Mouse (Mus musculus): ENCODE results near the gene Ppp4r1. TPM values are rescaled to one million over a fixed set of nuclear protein-coding genes. Genes with fewer than 3 reads are reported as not detected.

Gene Ppp4r1
- polyA plus RNA-seq, 1 experiment from 2014 or later: 32.5 TPM

DNA sequence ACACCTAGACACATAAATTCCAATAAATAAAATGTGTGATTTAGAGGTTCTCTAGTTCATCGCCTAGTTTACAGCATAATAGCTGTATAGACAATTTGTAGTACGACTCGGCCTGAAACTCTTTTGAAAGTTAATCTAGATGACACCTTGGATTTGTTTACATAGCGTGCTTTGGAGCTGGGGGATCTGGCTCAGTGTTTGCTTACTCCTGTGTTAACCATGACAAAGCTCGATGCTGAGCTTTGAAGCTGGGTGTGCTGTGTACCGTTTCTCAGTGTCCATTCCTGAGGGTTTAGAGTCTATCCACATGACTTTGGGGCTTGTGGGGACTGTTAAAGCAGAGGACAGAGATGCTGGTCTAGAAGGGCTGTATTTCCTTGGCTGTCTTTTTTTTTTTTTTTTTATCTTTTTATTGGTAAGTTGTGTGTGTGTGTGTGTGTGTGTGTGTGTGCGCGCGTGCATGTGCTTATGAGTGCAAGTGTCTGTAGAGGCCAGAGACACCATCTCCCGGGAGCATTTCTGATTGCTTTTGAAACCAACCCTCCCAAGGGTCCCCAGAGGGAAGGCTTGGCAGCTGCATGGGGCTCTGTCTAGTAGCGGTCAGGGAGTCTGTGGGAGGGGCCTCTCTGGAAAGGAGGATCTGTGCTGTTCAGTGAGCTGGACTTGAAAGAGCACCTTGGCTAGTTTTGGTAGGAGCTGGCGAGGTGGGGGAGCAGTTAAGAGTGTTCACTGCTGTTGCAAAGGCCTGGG is 6.3 kb downstream of the Ppp4r1 start:
- Histone ChIP-seq H3K27ac (no peak overlapping the region), H3K36me3 (ENCODE audit: insufficient read depth, low read length) (no peaks in the 10 kb centered on the region), H3K4me3 (replicated peaks; ENCODE audit: low read depth, low read length) (no peak overlapping the region), H3K9ac (ENCODE audit: low read depth, low read length) (no peak overlapping the region), H3K9me3 (replicated peaks; ENCODE audit: low read length) (no peaks in the 10 kb centered on the region), H3K4me1 (replicated peaks; ENCODE audit: insufficient read depth, low read length) (peaks cover 7% of the 10 kb centered on the region; the same call in 1 of the 2 replicates), H3K27me3 (ENCODE audit: insufficient read depth, low read length) (no peaks in the 10 kb centered on the region), H3K4me2 (ENCODE audit: low read length) (no peak overlapping the region)
- no peak for TF ChIP-seq CTCF (IDR thresholded peaks at IDR 0.05; ENCODE audit: low read depth)
- 53% methylated on average over 12 of the region's 12 CpGs for WGBS
- ATAC-seq (replicated peaks; ENCODE audit: low FRiP score, low read depth): 0 out of 2 replicates have a peak, but pooled peaks have one; percentile 57
- DNase-seq (ENCODE audit: low spot score): peak; percentile 43

DNA sequence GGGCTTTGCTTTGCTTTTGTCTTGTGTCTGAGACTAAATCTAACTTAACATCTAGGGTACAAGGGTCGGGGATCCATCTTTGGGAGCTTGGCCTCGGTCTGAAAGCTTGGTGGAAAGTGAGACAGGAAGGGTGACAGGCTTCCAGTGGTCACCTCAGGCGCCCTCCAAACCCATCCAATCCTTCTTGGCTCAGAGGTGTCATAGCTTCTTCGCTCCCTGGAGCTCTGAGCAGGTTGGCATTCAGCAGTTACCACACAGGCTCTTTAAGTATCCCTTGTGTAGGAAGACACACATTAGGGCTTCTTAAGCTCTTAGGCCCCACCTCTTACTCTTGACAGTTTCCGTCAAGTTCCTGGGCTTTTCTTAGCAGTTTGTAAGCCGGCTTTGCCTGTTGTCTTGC is 7.2 kb downstream of the Ppp4r1 start:
- Histone ChIP-seq H3K4me2 (ENCODE audit: low read length) (no peak overlapping the region), H3K36me3 (ENCODE audit: insufficient read depth, low read length) (no peaks in the 10 kb centered on the region), H3K27ac (no peak overlapping the region), H3K4me1 (replicated peaks; ENCODE audit: insufficient read depth, low read length) (peaks cover 4% of the 10 kb centered on the region; the same call in 1 of the 2 replicates), H3K9ac (ENCODE audit: low read depth, low read length) (no peak overlapping the region), H3K9me3 (replicated peaks; ENCODE audit: low read length) (no peaks in the 10 kb centered on the region), H3K4me3 (replicated peaks; ENCODE audit: low read depth, low read length) (no peak overlapping the region), H3K27me3 (ENCODE audit: insufficient read depth, low read length) (no peaks in the 10 kb centered on the region)
- ATAC-seq (replicated peaks; ENCODE audit: low FRiP score, low read depth) (no peak), DNase-seq (ENCODE audit: low spot score) (no peak)
- WGBS: 88% methylated on average over 6 of the region's 6 CpGs
- TF ChIP-seq CTCF (IDR thresholded peaks at IDR 0.05; ENCODE audit: low read depth): no peak

DNA sequence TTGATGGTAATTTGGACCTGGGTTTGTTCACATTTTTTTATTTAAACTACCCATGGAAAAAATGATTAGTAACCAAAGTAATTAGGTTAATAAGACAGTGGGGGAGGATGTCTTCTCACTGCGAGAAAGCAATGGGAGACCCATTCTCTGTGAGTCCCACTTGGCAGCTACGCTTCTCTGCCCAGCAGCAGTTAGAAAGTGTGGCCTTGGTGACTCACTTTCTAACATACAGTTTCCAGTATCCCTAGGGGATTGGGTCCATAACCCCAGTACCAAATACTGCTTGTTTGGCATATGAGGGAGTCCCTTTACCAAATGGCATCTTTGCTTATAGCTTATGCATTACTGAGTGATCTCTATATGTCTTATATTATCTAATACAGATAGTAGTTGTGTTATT is 8.8 kb downstream of the Ppp4r1 start:
- Histone ChIP-seq H3K4me1 (replicated peaks; ENCODE audit: insufficient read depth, low read length) (no peaks in the 10 kb centered on the region), H3K27ac (no peak overlapping the region), H3K27me3 (ENCODE audit: insufficient read depth, low read length) (no peaks in the 10 kb centered on the region), H3K36me3 (ENCODE audit: insufficient read depth, low read length) (no peaks in the 10 kb centered on the region), H3K9ac (ENCODE audit: low read depth, low read length) (no peak overlapping the region), H3K4me3 (replicated peaks; ENCODE audit: low read depth, low read length) (no peak overlapping the region), H3K9me3 (replicated peaks; ENCODE audit: low read length) (no peaks in the 10 kb centered on the region), H3K4me2 (ENCODE audit: low read length) (no peak overlapping the region)
- 58% methylated on average over 2 of the region's 2 CpGs for WGBS
- no peak for TF ChIP-seq CTCF (IDR thresholded peaks at IDR 0.05; ENCODE audit: low read depth)
- DNase-seq (ENCODE audit: low spot score) (no peak), ATAC-seq (replicated peaks; ENCODE audit: low FRiP score, low read depth) (no peak)

DNA sequence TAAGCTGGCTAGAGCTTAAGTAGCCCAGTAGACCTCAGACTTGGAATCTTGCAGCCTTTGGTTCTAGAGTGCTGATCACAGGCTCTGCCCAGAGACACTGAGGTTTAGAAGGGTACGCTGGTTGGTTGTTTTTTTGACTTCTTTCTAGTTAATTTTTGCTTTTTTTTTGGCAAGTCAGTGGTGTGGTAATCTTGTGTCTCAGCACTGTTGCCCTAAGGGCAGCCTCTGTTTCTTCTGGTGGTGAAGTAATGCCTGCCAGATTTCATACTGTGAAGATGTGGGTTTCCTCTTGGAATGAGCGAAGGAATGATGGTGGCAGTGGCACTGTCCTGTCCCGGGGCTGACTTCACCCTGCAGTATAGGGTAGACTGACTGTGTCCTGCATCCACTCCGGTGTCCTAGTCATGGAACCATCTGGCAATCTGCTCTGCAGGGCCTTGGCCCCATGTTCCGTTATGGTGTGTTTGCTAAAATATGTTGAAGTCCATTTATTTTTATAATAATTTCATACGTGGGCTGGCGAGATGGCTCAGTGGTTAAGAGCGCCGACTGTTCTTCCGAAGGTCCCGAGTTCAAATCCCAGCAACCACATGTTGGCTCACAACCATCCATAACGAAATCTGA is 11.0 kb downstream of the Ppp4r1 start:
- no peaks in the 10 kb centered on the region for H3K36me3 ChIP-seq (ENCODE audit: insufficient read depth, low read length)
- ATAC-seq (replicated peaks; ENCODE audit: low FRiP score, low read depth) (no peak), DNase-seq (ENCODE audit: low spot score) (no peak)
- no peak overlapping the region for H3K4me2 ChIP-seq (ENCODE audit: low read length)
- H3K27ac ChIP-seq: no peak overlapping the region
- no peaks in the 10 kb centered on the region for H3K27me3 ChIP-seq (ENCODE audit: insufficient read depth, low read length)
- 96% methylated on average over 12 of the region's 12 CpGs for WGBS
- H3K4me1 ChIP-seq (replicated peaks; ENCODE audit: insufficient read depth, low read length): no peaks in the 10 kb centered on the region
- no peaks in the 10 kb centered on the region for H3K9me3 ChIP-seq (replicated peaks; ENCODE audit: low read length)
- H3K4me3 ChIP-seq (replicated peaks; ENCODE audit: low read depth, low read length): no peak overlapping the region
- H3K9ac ChIP-seq (ENCODE audit: low read depth, low read length): no peak overlapping the region
- TF ChIP-seq CTCF (IDR thresholded peaks at IDR 0.05; ENCODE audit: low read depth): no peak

DNA sequence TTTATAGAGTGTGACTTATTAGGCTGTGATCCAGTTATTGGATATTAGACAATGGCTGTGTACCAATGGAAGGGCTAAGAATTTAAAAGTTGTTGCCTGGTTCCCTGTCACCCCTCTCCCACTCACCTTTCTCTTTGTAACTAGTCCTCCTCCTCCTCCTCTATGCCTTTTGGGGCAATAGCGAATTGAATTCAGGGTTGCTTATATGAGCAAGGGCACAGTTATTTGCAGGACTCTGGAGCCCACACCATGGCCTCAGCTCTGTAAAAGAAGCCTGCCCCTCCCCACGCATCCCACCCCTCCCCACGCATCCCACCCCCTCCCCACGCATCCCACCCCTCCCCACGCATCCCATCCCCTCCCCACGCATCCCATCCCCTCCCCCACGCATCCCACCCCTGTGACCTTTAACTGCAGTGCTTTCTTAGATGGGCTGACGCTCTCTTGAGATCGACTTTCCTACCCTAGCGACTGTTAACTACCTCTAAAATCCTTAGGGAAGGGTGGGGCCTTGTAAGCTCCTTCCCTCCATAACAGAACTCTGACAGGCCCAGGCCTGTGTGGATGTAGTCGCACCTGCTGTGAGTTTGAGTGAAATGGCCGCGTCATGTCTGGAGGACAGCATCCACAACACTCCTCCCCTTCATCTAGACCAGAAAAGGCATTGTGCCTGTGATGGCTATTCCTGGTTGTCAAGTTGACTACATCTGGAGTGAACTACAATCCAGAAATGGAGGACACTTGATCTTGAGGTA is 11.9 kb downstream of the Ppp4r1 start:
- no peaks in the 10 kb centered on the region for H3K36me3 ChIP-seq (ENCODE audit: insufficient read depth, low read length)
- H3K27ac ChIP-seq: no peak overlapping the region
- TF ChIP-seq CTCF (IDR thresholded peaks at IDR 0.05; ENCODE audit: low read depth): no peak
- no peaks in the 10 kb centered on the region for H3K9me3 ChIP-seq (replicated peaks; ENCODE audit: low read length)
- no peak overlapping the region for H3K4me2 ChIP-seq (ENCODE audit: low read length)
- H3K4me3 ChIP-seq (replicated peaks; ENCODE audit: low read depth, low read length): no peak overlapping the region
- ATAC-seq (replicated peaks; ENCODE audit: low FRiP score, low read depth) (no peak), DNase-seq (ENCODE audit: low spot score) (no peak)
- no peak overlapping the region for H3K9ac ChIP-seq (ENCODE audit: low read depth, low read length)
- WGBS: 81% methylated on average over 13 of the region's 13 CpGs
- H3K27me3 ChIP-seq (ENCODE audit: insufficient read depth, low read length): no peaks in the 10 kb centered on the region
- no peaks in the 10 kb centered on the region for H3K4me1 ChIP-seq (replicated peaks; ENCODE audit: insufficient read depth, low read length)

DNA sequence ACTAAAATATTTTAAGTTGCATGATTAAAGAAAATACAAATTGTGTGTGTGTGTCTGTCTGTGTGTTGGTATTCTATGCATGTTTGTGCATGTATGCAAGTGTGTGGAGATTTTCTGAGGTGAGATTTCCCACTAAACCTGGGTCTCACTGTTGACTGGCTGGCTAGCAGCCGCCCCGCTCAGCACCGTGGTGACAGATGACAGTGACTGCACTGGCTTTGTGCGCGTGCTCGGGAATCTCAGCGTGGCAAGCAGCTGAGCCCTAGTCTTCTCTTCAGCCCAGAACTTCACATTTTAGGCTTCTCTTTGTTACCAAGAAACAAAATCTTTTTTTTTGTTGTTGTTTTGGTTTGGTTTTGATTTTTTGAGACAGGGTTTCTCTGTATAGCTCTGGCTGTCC is 13.7 kb downstream of the Ppp4r1 start:
- H3K4me3 ChIP-seq (replicated peaks; ENCODE audit: low read depth, low read length): no peak overlapping the region
- no peaks in the 10 kb centered on the region for H3K9me3 ChIP-seq (replicated peaks; ENCODE audit: low read length)
- H3K4me1 ChIP-seq (replicated peaks; ENCODE audit: insufficient read depth, low read length): no peaks in the 10 kb centered on the region
- no peak for DNase-seq (ENCODE audit: low spot score)
- no peak overlapping the region for H3K4me2 ChIP-seq (ENCODE audit: low read length)
- ATAC-seq (replicated peaks; ENCODE audit: low FRiP score, low read depth): no peak
- no peaks in the 10 kb centered on the region for H3K27me3 ChIP-seq (ENCODE audit: insufficient read depth, low read length)
- no peak overlapping the region for H3K27ac ChIP-seq
- 85% methylated on average over 7 of the region's 7 CpGs for WGBS
- no peak overlapping the region for H3K9ac ChIP-seq (ENCODE audit: low read depth, low read length)
- no peaks in the 10 kb centered on the region for H3K36me3 ChIP-seq (ENCODE audit: insufficient read depth, low read length)
- no peak for TF ChIP-seq CTCF (IDR thresholded peaks at IDR 0.05; ENCODE audit: low read depth)
